Mouse (Mus musculus): Measurements from ENCODE around the gene Nt5c. TPM values are rescaled to one million over a fixed set of nuclear protein-coding genes. Genes with fewer than 3 reads are reported as not detected.

The Nt5c gene
- polyA plus RNA-seq, 1 experiment from 2014 or later: 121 TPM

GRCm38 (mm10) chr11:115467217-115467618 lies 24.4 kb downstream of the Nt5c start:
- Histone ChIP-seq H3K4me1 (ENCODE audit: control insufficient read depth, insufficient read depth, low read length) (0 out of 2 replicates have a peak, but pooled peaks cover 3% of the 10 kb centered on the region), H3K9ac (replicated peaks; ENCODE audit: low read depth, low read length) (no peak overlapping the region), H3K9me3 (ENCODE audit: control insufficient read depth, low read depth, low read length) (no peaks in the 10 kb centered on the region), H3K4me2 (replicated peaks; ENCODE audit: low read depth, low read length) (no peak overlapping the region), H3K27me3 (ENCODE audit: control insufficient read depth, insufficient read depth, low read length) (no peaks in the 10 kb centered on the region), H3K36me3 (ENCODE audit: control insufficient read depth, insufficient read depth, low read length) (no peaks in the 10 kb centered on the region), H3K27ac (ENCODE audit: low read length) (no peak overlapping the region), H3K4me3 (ENCODE audit: low read depth, low read length) (no peak overlapping the region)
- 21% methylated on average over 4 of the region's 4 CpGs for WGBS
- ATAC-seq (ENCODE audit: insufficient number of reproducible peaks, insufficient read depth, low FRiP score, low read depth): no peak

- WGBS: 77% methylated on average over 8 of the region's 8 CpGs
- Histone ChIP-seq H3K36me3 (ENCODE audit: control insufficient read depth, insufficient read depth, low read length) (no peaks in the 10 kb centered on the region), H3K9me3 (ENCODE audit: control insufficient read depth, low read depth, low read length) (no peaks in the 10 kb centered on the region), H3K4me2 (replicated peaks; ENCODE audit: low read depth, low read length) (no peak overlapping the region), H3K4me1 (ENCODE audit: control insufficient read depth, insufficient read depth, low read length) (0 out of 2 replicates have a peak, but pooled peaks cover 3% of the 10 kb centered on the region), H3K4me3 (ENCODE audit: low read depth, low read length) (no peak overlapping the region), H3K27ac (ENCODE audit: low read length) (no peak overlapping the region), H3K27me3 (ENCODE audit: control insufficient read depth, insufficient read depth, low read length) (no peaks in the 10 kb centered on the region), H3K9ac (replicated peaks; ENCODE audit: low read depth, low read length) (no peak overlapping the region)
- ATAC-seq (ENCODE audit: insufficient number of reproducible peaks, insufficient read depth, low FRiP score, low read depth): no peak
These were observed 26.8 kb downstream of the Nt5c start for GRCm38 (mm10) chr11:115464851-115465250.

GRCm38 (mm10) chr11:115463397-115463796 lies 28.3 kb downstream of the Nt5c start:
- H3K4me1 ChIP-seq (ENCODE audit: control insufficient read depth, insufficient read depth, low read length): 0 out of 2 replicates have a peak, but pooled peaks cover 3% of the 10 kb centered on the region
- 0 out of 2 replicates have a peak, but pooled peaks have one; percentile 47 for ATAC-seq (ENCODE audit: insufficient number of reproducible peaks, insufficient read depth, low FRiP score, low read depth)
- H3K9ac ChIP-seq (replicated peaks; ENCODE audit: low read depth, low read length): no peak overlapping the region
- WGBS: 58% methylated on average over 11 of the region's 11 CpGs
- no peak overlapping the region for H3K27ac ChIP-seq (ENCODE audit: low read length)
- H3K4me2 ChIP-seq (replicated peaks; ENCODE audit: low read depth, low read length): no peak overlapping the region
- no peak overlapping the region for H3K4me3 ChIP-seq (ENCODE audit: low read depth, low read length)
- H3K36me3 ChIP-seq (ENCODE audit: control insufficient read depth, insufficient read depth, low read length): no peaks in the 10 kb centered on the region
- no peaks in the 10 kb centered on the region for H3K9me3 ChIP-seq (ENCODE audit: control insufficient read depth, low read depth, low read length)
- no peaks in the 10 kb centered on the region for H3K27me3 ChIP-seq (ENCODE audit: control insufficient read depth, insufficient read depth, low read length)

- no peaks in the 10 kb centered on the region for H3K9me3 ChIP-seq (ENCODE audit: control insufficient read depth, low read depth, low read length)
- no peak within 1 kb of the TSS for H3K9ac ChIP-seq (replicated peaks; ENCODE audit: low read depth, low read length)
- 73% methylated on average over 16 of the region's 16 CpGs for WGBS
- no peak for ATAC-seq (ENCODE audit: insufficient number of reproducible peaks, insufficient read depth, low FRiP score, low read depth)
- no peak within 1 kb of the TSS for H3K27ac ChIP-seq (ENCODE audit: low read length)
- H3K4me3 ChIP-seq (ENCODE audit: low read depth, low read length): no peak within 1 kb of the TSS
- H3K27me3 ChIP-seq (ENCODE audit: control insufficient read depth, insufficient read depth, low read length): no peaks in the 10 kb centered on the region
- H3K36me3 ChIP-seq (ENCODE audit: control insufficient read depth, insufficient read depth, low read length): no peaks in the 10 kb centered on the region
- H3K4me2 ChIP-seq (replicated peaks; ENCODE audit: low read depth, low read length): no peak within 1 kb of the TSS
- 0 out of 2 replicates have a peak, but pooled peaks cover 4% of the 10 kb centered on the region for H3K4me1 ChIP-seq (ENCODE audit: control insufficient read depth, insufficient read depth, low read length)
These were observed 29.3 kb downstream of the Nt5c start, which contains the start of gene Slc16a5 for GRCm38 (mm10) chr11:115462243-115462891. Slc16a5 (plus strand) TSS chr11:115462474.

- Histone ChIP-seq H3K9ac (replicated peaks; ENCODE audit: low read depth, low read length) (no peak overlapping the region), H3K27ac (ENCODE audit: low read length) (no peak overlapping the region)
These were observed 29.8 kb downstream of the Nt5c start for GRCm38 (mm10) chr11:115461846-115462242.

GRCm38 (mm10) chr11:115460976-115461375 lies 30.7 kb downstream of the Nt5c start:
- H3K4me3 ChIP-seq (ENCODE audit: low read depth, low read length): no peak overlapping the region
- no peaks in the 10 kb centered on the region for H3K36me3 ChIP-seq (ENCODE audit: control insufficient read depth, insufficient read depth, low read length)
- no peak overlapping the region for H3K9ac ChIP-seq (replicated peaks; ENCODE audit: low read depth, low read length)
- H3K27me3 ChIP-seq (ENCODE audit: control insufficient read depth, insufficient read depth, low read length): no peaks in the 10 kb centered on the region
- 22% methylated on average over 8 of the region's 8 CpGs for WGBS
- no peak overlapping the region for H3K27ac ChIP-seq (ENCODE audit: low read length)
- no peak overlapping the region for H3K4me2 ChIP-seq (replicated peaks; ENCODE audit: low read depth, low read length)
- 0 out of 2 replicates have a peak, but pooled peaks cover 3% of the 10 kb centered on the region for H3K4me1 ChIP-seq (ENCODE audit: control insufficient read depth, insufficient read depth, low read length)
- no peaks in the 10 kb centered on the region for H3K9me3 ChIP-seq (ENCODE audit: control insufficient read depth, low read depth, low read length)
- ATAC-seq (ENCODE audit: insufficient number of reproducible peaks, insufficient read depth, low FRiP score, low read depth): no peak

More at GRCm38 (mm10) chr11:115461846-115462242, 29.8 kb downstream of the Nt5c start:
- no peak overlapping the region for H3K4me3 ChIP-seq (ENCODE audit: low read depth, low read length)
- no peak for ATAC-seq (ENCODE audit: insufficient number of reproducible peaks, insufficient read depth, low FRiP score, low read depth)
- no peaks in the 10 kb centered on the region for H3K36me3 ChIP-seq (ENCODE audit: control insufficient read depth, insufficient read depth, low read length)
- no peaks in the 10 kb centered on the region for H3K9me3 ChIP-seq (ENCODE audit: control insufficient read depth, low read depth, low read length)
- 71% methylated on average over 5 of the region's 5 CpGs for WGBS
- no peak overlapping the region for H3K4me2 ChIP-seq (replicated peaks; ENCODE audit: low read depth, low read length)
- 0 out of 2 replicates have a peak, but pooled peaks cover 3% of the 10 kb centered on the region for H3K4me1 ChIP-seq (ENCODE audit: control insufficient read depth, insufficient read depth, low read length)
- H3K27me3 ChIP-seq (ENCODE audit: control insufficient read depth, insufficient read depth, low read length): no peaks in the 10 kb centered on the region

- Histone ChIP-seq H3K27me3 (ENCODE audit: control insufficient read depth, insufficient read depth, low read length) (no peaks in the 10 kb centered on the region), H3K9ac (replicated peaks; ENCODE audit: low read depth, low read length) (no peak overlapping the region), H3K27ac (ENCODE audit: low read length) (no peak overlapping the region), H3K4me1 (ENCODE audit: control insufficient read depth, insufficient read depth, low read length) (0 out of 2 replicates have a peak, but pooled peaks cover 3% of the 10 kb centered on the region), H3K36me3 (ENCODE audit: control insufficient read depth, insufficient read depth, low read length) (no peaks in the 10 kb centered on the region), H3K4me3 (ENCODE audit: low read depth, low read length) (no peak overlapping the region), H3K9me3 (ENCODE audit: control insufficient read depth, low read depth, low read length) (no peaks in the 10 kb centered on the region), H3K4me2 (replicated peaks; ENCODE audit: low read depth, low read length) (no peak overlapping the region)
- 25% methylated on average over 6 of the region's 6 CpGs for WGBS
- no peak for ATAC-seq (ENCODE audit: insufficient number of reproducible peaks, insufficient read depth, low FRiP score, low read depth)
These were observed 34.3 kb downstream of the Nt5c start for GRCm38 (mm10) chr11:115457405-115457804.

- no peak overlapping the region for H3K4me2 ChIP-seq (replicated peaks; ENCODE audit: low read depth, low read length)
- H3K9me3 ChIP-seq (ENCODE audit: control insufficient read depth, low read depth, low read length): no peaks in the 10 kb centered on the region
- H3K9ac ChIP-seq (replicated peaks; ENCODE audit: low read depth, low read length): no peak overlapping the region
- no peaks in the 10 kb centered on the region for H3K36me3 ChIP-seq (ENCODE audit: control insufficient read depth, insufficient read depth, low read length)
- no peaks in the 10 kb centered on the region for H3K27me3 ChIP-seq (ENCODE audit: control insufficient read depth, insufficient read depth, low read length)
- WGBS: 87% methylated on average over 5 of the region's 5 CpGs
- no peak overlapping the region for H3K27ac ChIP-seq (ENCODE audit: low read length)
- no peak overlapping the region for H3K4me3 ChIP-seq (ENCODE audit: low read depth, low read length)
- 0 out of 2 replicates have a peak, but pooled peaks cover 3% of the 10 kb centered on the region for H3K4me1 ChIP-seq (ENCODE audit: control insufficient read depth, insufficient read depth, low read length)
- ATAC-seq (ENCODE audit: insufficient number of reproducible peaks, insufficient read depth, low FRiP score, low read depth): no peak
These were observed 35.5 kb downstream of the Nt5c start for GRCm38 (mm10) chr11:115456182-115456581.
